Mouse (Mus musculus): ENCODE results near the gene Alpk3. TPM values are rescaled to one million over a fixed set of nuclear protein-coding genes. Genes with fewer than 3 reads are reported as not detected.

The Alpk3 gene
- polyA plus RNA-seq, 1 experiment from 2014 or later, result 0.11 TPM

- 95% methylated on average over 2 of the region's 2 CpGs for WGBS
- Histone ChIP-seq H3K9me3 (ENCODE audit: control insufficient read depth, low read length) (no peaks in the 10 kb centered on the region), H3K27me3 (ENCODE audit: control insufficient read depth, insufficient read depth, low read length) (no peaks in the 10 kb centered on the region), H3K9ac (ENCODE audit: low read length) (no peak overlapping the region), H3K4me1 (replicated peaks; ENCODE audit: control insufficient read depth, insufficient read depth) (no peaks in the 10 kb centered on the region), H3K36me3 (ENCODE audit: control insufficient read depth, insufficient read depth, low read length) (no peaks in the 10 kb centered on the region), H3K4me2 (replicated peaks; ENCODE audit: low read depth) (no peak overlapping the region), H3K27ac (replicated peaks) (no peak overlapping the region), H3K4me3 (ENCODE audit: low read depth, low read length) (no peak overlapping the region)
- TF ChIP-seq EP300 (optimal IDR thresholded peaks at IDR 0.05) (no peak), CTCF (IDR thresholded peaks at IDR 0.05; ENCODE audit: low read depth) (no peak)
- no peak for DNase-seq (ENCODE audit: low spot score)
- no peak for ATAC-seq (ENCODE audit: low FRiP score, low TSS enrichment)
Observed at GRCm38 (mm10) chr7:81111729-81112128, 54.3 kb downstream of the Alpk3 start.

GRCm38 (mm10) chr7:81112686-81113360, 55.4 kb downstream of the Alpk3 start:
- no peak for ATAC-seq (ENCODE audit: low FRiP score, low TSS enrichment)
- DNase-seq (ENCODE audit: low spot score), result no peak

GRCm38 (mm10) chr7:81114555-81114954, 57.2 kb downstream of the Alpk3 start, which contains the start of gene Slc28a1:
Gene Slc28a1 (plus strand): TSS chr7:81114799.
- no peak within 1 kb of the TSS for H3K9ac ChIP-seq (ENCODE audit: low read length)
- no peaks in the 10 kb centered on the region for H3K4me1 ChIP-seq (replicated peaks; ENCODE audit: control insufficient read depth, insufficient read depth)
- no peaks in the 10 kb centered on the region for H3K27me3 ChIP-seq (ENCODE audit: control insufficient read depth, insufficient read depth, low read length)
- TF ChIP-seq CTCF (IDR thresholded peaks at IDR 0.05; ENCODE audit: low read depth) (no peak), EP300 (optimal IDR thresholded peaks at IDR 0.05) (no peak)
- H3K27ac ChIP-seq (replicated peaks), result no peak within 1 kb of the TSS
- ATAC-seq (ENCODE audit: low FRiP score, low TSS enrichment) (no peak), DNase-seq (ENCODE audit: low spot score) (no peak)
- H3K4me3 ChIP-seq (ENCODE audit: low read depth, low read length), result no peak within 1 kb of the TSS
- H3K9me3 ChIP-seq (ENCODE audit: control insufficient read depth, low read length), result no peaks in the 10 kb centered on the region
- 63% methylated on average over 6 of the region's 6 CpGs for WGBS
- no peak within 1 kb of the TSS for H3K4me2 ChIP-seq (replicated peaks; ENCODE audit: low read depth)
- H3K36me3 ChIP-seq (ENCODE audit: control insufficient read depth, insufficient read depth, low read length), result no peaks in the 10 kb centered on the region

More at GRCm38 (mm10) chr7:81112686-81113360, 55.4 kb downstream of the Alpk3 start:
- Histone ChIP-seq H3K27ac (replicated peaks) (no peak overlapping the region), H3K9ac (ENCODE audit: low read length) (no peak overlapping the region), H3K9me3 (ENCODE audit: control insufficient read depth, low read length) (no peaks in the 10 kb centered on the region), H3K4me3 (ENCODE audit: low read depth, low read length) (no peak overlapping the region), H3K4me1 (replicated peaks; ENCODE audit: control insufficient read depth, insufficient read depth) (no peaks in the 10 kb centered on the region), H3K27me3 (ENCODE audit: control insufficient read depth, insufficient read depth, low read length) (no peaks in the 10 kb centered on the region), H3K36me3 (ENCODE audit: control insufficient read depth, insufficient read depth, low read length) (no peaks in the 10 kb centered on the region), H3K4me2 (replicated peaks; ENCODE audit: low read depth) (no peak overlapping the region)
- WGBS, result 30% methylated on average over 6 of the region's 6 CpGs
- TF ChIP-seq CTCF (IDR thresholded peaks at IDR 0.05; ENCODE audit: low read depth) (peak; percentile 42; the same call in 1 of the 2 replicates), EP300 (optimal IDR thresholded peaks at IDR 0.05) (no peak)

GRCm38 (mm10) chr7:81121099-81121498, 63.7 kb downstream of the Alpk3 start:
- H3K27me3 ChIP-seq (ENCODE audit: control insufficient read depth, insufficient read depth, low read length), result no peaks in the 10 kb centered on the region
- 77% methylated on average over 3 of the region's 3 CpGs for WGBS

GRCm38 (mm10) chr7:81122808-81123207, 65.4 kb downstream of the Alpk3 start:
- TF ChIP-seq CTCF (IDR thresholded peaks at IDR 0.05; ENCODE audit: low read depth), result no peak
- no peak for TF ChIP-seq EP300 (optimal IDR thresholded peaks at IDR 0.05)
- no peaks in the 10 kb centered on the region for H3K27me3 ChIP-seq (ENCODE audit: control insufficient read depth, insufficient read depth, low read length)
- 77% methylated on average over 2 of the region's 2 CpGs for WGBS
- no peaks in the 10 kb centered on the region for H3K36me3 ChIP-seq (ENCODE audit: control insufficient read depth, insufficient read depth, low read length)
- no peak overlapping the region for H3K4me3 ChIP-seq (ENCODE audit: low read depth, low read length)
- no peaks in the 10 kb centered on the region for H3K9me3 ChIP-seq (ENCODE audit: control insufficient read depth, low read length)
- no peak overlapping the region for H3K4me2 ChIP-seq (replicated peaks; ENCODE audit: low read depth)
- no peak overlapping the region for H3K9ac ChIP-seq (ENCODE audit: low read length)
- no peaks in the 10 kb centered on the region for H3K4me1 ChIP-seq (replicated peaks; ENCODE audit: control insufficient read depth, insufficient read depth)
- ATAC-seq (ENCODE audit: low FRiP score, low TSS enrichment) (no peak), DNase-seq (ENCODE audit: low spot score) (no peak)
- H3K27ac ChIP-seq (replicated peaks), result no peak overlapping the region

More at GRCm38 (mm10) chr7:81121099-81121498, 63.7 kb downstream of the Alpk3 start:
- Histone ChIP-seq H3K9me3 (ENCODE audit: control insufficient read depth, low read length) (no peaks in the 10 kb centered on the region), H3K4me1 (replicated peaks; ENCODE audit: control insufficient read depth, insufficient read depth) (no peaks in the 10 kb centered on the region), H3K4me3 (ENCODE audit: low read depth, low read length) (no peak overlapping the region), H3K36me3 (ENCODE audit: control insufficient read depth, insufficient read depth, low read length) (no peaks in the 10 kb centered on the region), H3K4me2 (replicated peaks; ENCODE audit: low read depth) (no peak overlapping the region), H3K27ac (replicated peaks) (no peak overlapping the region), H3K9ac (ENCODE audit: low read length) (no peak overlapping the region)
- ATAC-seq (ENCODE audit: low FRiP score, low TSS enrichment) (no peak), DNase-seq (ENCODE audit: low spot score) (no peak)
- TF ChIP-seq CTCF (IDR thresholded peaks at IDR 0.05; ENCODE audit: low read depth) (no peak), EP300 (optimal IDR thresholded peaks at IDR 0.05) (no peak)

- H3K36me3 ChIP-seq (ENCODE audit: control insufficient read depth, insufficient read depth, low read length), result no peaks in the 10 kb centered on the region
Observed at GRCm38 (mm10) chr7:81123553-81123952, 66.2 kb downstream of the Alpk3 start.

More at GRCm38 (mm10) chr7:81123553-81123952, 66.2 kb downstream of the Alpk3 start:
- no peak for TF ChIP-seq CTCF (IDR thresholded peaks at IDR 0.05; ENCODE audit: low read depth)
- TF ChIP-seq EP300 (optimal IDR thresholded peaks at IDR 0.05), result no peak
- DNase-seq (ENCODE audit: low spot score), result no peak
- Histone ChIP-seq H3K4me1 (replicated peaks; ENCODE audit: control insufficient read depth, insufficient read depth) (no peaks in the 10 kb centered on the region), H3K9me3 (ENCODE audit: control insufficient read depth, low read length) (no peaks in the 10 kb centered on the region), H3K27me3 (ENCODE audit: control insufficient read depth, insufficient read depth, low read length) (no peaks in the 10 kb centered on the region), H3K9ac (ENCODE audit: low read length) (no peak overlapping the region), H3K27ac (replicated peaks) (no peak overlapping the region), H3K4me2 (replicated peaks; ENCODE audit: low read depth) (no peak overlapping the region), H3K4me3 (ENCODE audit: low read depth, low read length) (no peak overlapping the region)
- WGBS, result 83% methylated on average over 5 of the region's 5 CpGs
- ATAC-seq (ENCODE audit: low FRiP score, low TSS enrichment), result no peak
